Mouse (Mus musculus): ENCODE measurements around the gene 1700037H04Rik. TPM values are rescaled to one million over a fixed set of nuclear protein-coding genes. Genes with fewer than 3 reads are reported as not detected.

Gene 1700037H04Rik
- 67.4 and 80.6 TPM in 2 replicates for polyA plus RNA-seq (2021; fragmentation: Nextera tagmentation)
- long read RNA-seq, experiment 1, transcript 1700037H04Rik-202 (6 exons, 1,241 nt): major isoform, 23 of 30 reads
- long read RNA-seq, experiment 1, partial matches to known transcripts: 2 of 30 reads
- long read RNA-seq, experiment 1, other reads (novel, unspliced or antisense): 5 of 30 reads
- long read RNA-seq, experiment 2, transcript 1700037H04Rik-202 (6 exons, 1,241 nt): major isoform, 72 of 79 reads
- long read RNA-seq, experiment 2, partial matches to known transcripts: 0 of 79 reads
- long read RNA-seq, experiment 2, other reads (novel, unspliced or antisense): 5 of 79 reads

DNA sequence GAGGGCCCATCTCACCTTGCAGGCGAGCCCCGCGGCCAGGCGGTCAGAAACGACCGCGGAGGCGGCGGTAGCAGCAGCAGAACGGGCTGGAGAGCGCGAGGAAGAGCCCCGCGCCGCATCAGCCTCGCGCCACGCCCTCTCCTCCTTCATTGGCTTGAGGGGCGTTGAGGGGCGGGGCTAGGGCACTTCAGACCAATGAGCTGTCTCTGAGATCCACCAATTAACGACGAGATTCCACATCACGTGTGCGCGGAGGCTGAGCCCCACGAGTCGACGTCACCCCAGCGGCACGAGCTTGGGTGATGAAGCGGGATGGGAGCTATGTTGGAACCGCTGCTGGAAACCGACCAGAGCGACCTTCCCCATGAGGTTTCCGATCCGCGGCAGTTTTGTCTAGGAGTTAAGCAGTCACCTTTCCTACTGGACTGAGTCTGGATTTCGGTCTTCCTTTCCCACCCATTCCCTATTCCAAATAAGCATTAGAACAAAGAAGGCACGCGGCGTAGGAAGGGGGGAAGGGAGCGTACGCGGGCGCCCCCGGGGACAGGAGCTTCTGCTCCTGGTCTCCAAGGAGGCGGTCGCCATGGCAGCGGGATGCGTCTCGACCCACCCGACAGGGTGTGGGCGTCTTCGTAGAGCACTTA lies at the start of gene 1700037H04Rik:
Gene 1700037H04Rik (minus strand): TSS at position 144 of the 644 bp plus-strand sequence.

DNA sequence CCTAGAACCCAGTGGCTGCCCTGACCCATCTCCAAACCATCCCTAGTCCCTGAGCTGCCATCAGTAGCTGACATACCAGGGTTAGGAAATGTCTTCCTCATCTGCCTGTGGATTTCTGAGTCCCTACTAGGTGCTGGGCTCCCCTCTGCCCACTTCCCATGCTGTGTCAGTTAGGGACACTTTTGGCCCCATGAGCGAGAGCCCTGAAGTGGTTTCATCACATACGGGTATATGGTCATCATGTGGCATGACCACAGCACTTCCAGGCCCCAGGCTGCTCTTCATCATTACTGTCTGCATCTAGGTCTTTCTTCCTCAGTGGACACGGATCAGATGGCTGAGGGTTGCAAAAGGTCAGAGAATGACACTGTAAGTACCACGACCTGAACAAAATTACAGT lies 46.9 kb upstream of the 1700037H04Rik start, which contains the start of gene Ap5s1:
Gene Ap5s1 (plus strand): TSS at position 301 of the 400 bp plus-strand sequence.

DNA sequence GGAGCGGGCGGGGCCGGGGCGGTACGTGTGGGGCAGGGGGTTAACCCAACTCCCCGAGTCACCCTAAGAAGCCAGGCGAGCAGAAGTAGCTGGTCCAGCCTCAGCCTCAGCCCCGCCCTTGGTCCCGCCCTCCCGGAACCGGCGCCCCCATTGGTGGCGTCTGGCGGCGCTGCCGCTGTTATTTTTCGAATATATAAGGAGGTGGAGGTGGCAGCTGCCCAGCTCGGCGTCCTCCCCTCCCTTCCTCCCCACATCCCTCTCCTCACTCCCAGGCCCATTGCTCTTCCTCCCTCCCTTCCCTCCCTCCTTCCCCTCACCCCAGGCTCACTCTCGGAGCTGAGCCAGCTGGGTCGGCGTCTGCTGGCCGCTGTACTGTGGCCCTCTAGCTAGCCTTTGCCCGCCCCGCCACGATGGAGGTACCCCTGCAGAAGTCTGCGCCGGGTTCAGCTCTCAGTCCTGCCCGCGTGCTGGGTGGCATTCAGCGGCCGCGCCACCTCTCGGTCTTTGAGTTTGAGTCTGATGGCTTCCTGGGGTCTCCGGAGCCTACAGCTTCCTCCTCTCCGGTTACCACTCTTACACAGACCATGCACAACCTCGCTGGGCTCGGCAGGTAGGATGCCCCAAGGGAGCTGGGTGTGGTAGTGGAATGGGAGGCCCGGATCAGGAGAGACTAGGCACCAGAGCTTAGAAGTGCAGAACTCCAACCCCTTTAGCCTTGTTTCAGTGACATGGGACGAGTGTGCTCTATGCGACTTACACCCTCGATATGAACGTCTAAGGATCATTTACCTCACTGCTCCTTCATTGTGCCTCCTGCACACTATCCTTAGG lies 27.1 kb upstream of the 1700037H04Rik start, which contains the start of the genes Cdc25b and Spef1:
Gene Cdc25b (plus strand): TSS at position 179 of the 831 bp plus-strand sequence.
Gene Spef1 (minus strand): TSS at position 512 of the 831 bp plus-strand sequence.

DNA sequence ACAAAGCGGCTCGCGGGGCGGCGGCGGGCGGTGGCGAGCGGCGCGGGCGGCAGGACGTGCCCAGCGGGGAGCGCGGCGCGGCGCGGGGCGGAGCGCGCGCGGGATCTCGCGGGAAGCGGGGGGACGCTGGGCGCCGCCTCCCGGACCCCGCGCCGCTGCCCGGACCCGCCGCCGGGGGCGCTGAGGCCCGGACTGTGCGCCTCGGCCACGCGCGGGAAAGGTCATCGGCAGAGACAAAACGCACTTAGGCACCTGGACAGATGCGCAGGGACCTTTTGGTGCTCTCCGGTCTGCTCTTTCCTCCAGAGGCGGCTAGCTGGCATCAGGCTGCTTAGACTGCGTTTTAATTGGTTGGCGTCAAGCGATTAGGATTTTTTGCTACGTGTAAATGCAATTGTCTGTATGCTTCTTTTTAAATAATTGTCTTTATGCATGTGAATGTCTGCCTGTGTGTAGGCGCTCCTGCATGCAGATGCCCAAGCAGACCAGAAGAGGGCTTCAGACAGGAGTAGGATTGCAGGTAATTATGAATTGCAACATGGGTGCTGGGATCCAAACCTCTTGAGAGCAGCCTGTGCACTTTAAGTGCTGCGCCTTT lies 20.2 kb upstream of the 1700037H04Rik start, which contains the start of gene Cenpb:
Gene Cenpb (minus strand): TSS at position 78 of the 598 bp plus-strand sequence.

DNA sequence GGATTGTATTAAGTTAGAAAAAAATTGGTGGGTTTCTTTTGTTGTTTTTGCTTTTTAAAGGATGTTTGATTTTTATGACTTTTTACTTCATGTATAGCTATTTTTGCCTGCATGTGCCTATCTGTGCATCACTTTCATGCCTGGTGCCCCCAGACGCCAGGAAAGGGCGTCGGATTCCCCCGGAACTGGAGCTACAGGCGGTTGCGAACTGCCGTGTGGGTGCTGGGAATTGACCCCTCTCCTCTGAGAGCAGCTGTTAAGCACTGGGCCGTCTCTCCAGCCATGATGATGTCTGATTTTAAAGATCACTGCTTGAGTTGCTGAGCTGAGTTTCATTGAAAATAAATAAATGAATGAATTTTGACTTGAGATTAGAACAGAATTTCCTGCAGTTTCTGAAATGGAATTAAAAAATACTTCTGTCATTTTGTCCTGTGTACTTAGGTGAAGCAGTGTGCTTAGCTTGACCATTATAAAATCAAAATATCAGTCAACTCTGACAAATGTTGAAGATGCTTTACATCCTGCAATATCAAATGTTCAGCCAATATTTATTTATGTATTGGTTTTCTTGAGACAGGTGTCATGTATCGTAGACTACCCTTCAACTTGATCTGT lies 26.8 kb downstream of the 1700037H04Rik start, which contains the start of gene Gm11037:
Gene Gm11037 (plus strand): TSS at position 568 of the 618 bp plus-strand sequence.

DNA sequence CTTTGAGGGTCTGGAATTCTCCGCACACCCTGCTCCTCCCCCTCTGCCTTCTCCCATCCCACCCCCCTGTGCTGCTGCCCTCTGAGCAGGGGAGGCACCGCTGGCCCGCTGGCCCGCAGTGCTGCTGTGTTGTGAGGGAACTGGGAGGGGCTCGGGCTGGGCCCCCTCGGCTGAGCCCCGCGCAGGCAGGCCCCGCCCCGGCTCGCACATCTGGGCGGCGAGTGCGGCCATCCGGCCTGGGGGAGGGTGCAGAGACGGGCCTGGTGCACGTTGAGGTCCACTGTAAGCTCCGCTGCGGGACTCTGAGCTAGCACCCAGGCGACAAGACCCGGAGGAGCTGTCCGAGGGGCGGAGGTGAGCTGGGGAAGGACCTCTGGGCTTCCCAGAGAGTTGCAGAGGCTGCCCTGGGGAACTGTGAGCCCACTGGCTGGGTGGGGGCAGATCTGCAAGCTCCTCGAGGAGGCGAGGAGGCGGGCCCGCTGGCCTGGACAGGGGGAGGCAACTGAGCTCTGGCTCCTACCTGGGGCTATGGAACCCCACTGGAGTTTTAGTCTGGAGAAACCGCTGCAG lies 32.6 kb downstream of the 1700037H04Rik start, which contains the start of gene Hspa12b:
Gene Hspa12b (plus strand): TSS at position 120 of the 570 bp plus-strand sequence.

Other genes starting within 250 kb of the 1700037H04Rik start
- 139 and 167 TPM in 2 replicates for gene Gfra4, start 117.0 kb downstream of the 1700037H04Rik start, polyA plus RNA-seq (2021; fragmentation: Nextera tagmentation)
- 0.24 and 0.29 TPM in 2 replicates for gene Adam33, start 96.3 kb downstream of the 1700037H04Rik start, polyA plus RNA-seq (2021; fragmentation: Nextera tagmentation)
- 0.06 and 0.14 TPM in 2 replicates for gene Siglec1, start 73.3 kb downstream of the 1700037H04Rik start, polyA plus RNA-seq (2021; fragmentation: Nextera tagmentation)
- gene Hspa12b, start 32.8 kb downstream of the 1700037H04Rik start, polyA plus RNA-seq (2021; fragmentation: Nextera tagmentation): 1.4 and 1.6 TPM in 2 replicates
- gene Gm11037, start 26.6 kb downstream of the 1700037H04Rik start, polyA plus RNA-seq (2021; fragmentation: Nextera tagmentation): not detected in 2 replicates
- gene Cenpb, start 20.0 kb upstream of the 1700037H04Rik start, polyA plus RNA-seq (2021; fragmentation: Nextera tagmentation): 3.7 and 4.1 TPM in 2 replicates
- gene Cdc25b, start 26.9 kb upstream of the 1700037H04Rik start, polyA plus RNA-seq (2021; fragmentation: Nextera tagmentation): 3.6 TPM in 2 replicates
- gene Spef1, start 27.2 kb upstream of the 1700037H04Rik start, polyA plus RNA-seq (2021; fragmentation: Nextera tagmentation): 3.7 and 5.3 TPM in 2 replicates
- 33.1 and 34.1 TPM in 2 replicates for gene Ap5s1, start 47.0 kb upstream of the 1700037H04Rik start, polyA plus RNA-seq (2021; fragmentation: Nextera tagmentation)
- gene Mavs, start 74.0 kb upstream of the 1700037H04Rik start, polyA plus RNA-seq (2021; fragmentation: Nextera tagmentation): 6.0 and 6.4 TPM in 2 replicates
- gene Pank2, start 102.4 kb upstream of the 1700037H04Rik start, polyA plus RNA-seq (2021; fragmentation: Nextera tagmentation): 9.5 and 10.0 TPM in 2 replicates
- gene Rnf24, start 192.8 kb upstream of the 1700037H04Rik start, polyA plus RNA-seq (2021; fragmentation: Nextera tagmentation): 16.0 and 18.6 TPM in 2 replicates

Data from layer of hippocampus, adult 6 months (tissue).